Mouse (Mus musculus): ENCODE data around the gene Rfx7.

DNA sequence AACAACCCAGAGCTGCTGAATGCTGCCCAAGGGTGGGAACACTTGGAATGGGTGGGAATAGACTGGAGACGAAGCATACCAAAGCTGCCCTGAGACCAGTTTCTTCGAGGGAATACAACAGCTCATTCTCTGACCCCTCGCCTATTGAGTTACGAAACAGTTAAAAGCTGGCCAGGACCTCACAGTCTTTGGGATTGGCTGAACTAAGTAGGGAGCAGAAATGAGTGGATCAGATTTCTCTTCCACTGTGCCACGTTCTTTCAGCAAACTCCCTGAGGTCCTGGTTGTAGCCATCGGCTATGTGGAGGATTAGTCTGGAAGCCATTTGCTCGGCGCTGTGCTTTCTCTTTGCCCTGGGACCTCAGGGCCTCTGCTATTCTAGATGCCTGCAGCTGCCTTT, 120.9 kb downstream of the Rfx7 start:
- TF ChIP-seq CTCF (IDR thresholded peaks at IDR 0.05; ENCODE audit: borderline replicate concordance, insufficient read depth, low read depth, low read length): no peak
- TF ChIP-seq POLR2A (IDR thresholded peaks at IDR 0.05; ENCODE audit: borderline replicate concordance, insufficient read depth, low read length): no peak
